Mouse (Mus musculus) cerebellum, adult (tissue): Measurements from ENCODE around the gene Rap1gap2.

Source experiments
- ATAC-seq: cut with Nextera tagmentation; 2 replicates; pipeline ENCODE4 v1.9.2; 2017; ENCODE audit warnings: mild to moderate bottlenecking, moderate library complexity, mixed read lengths; ENCODE audit not compliant: insufficient number of reproducible peaks, low FRiP score, low TSS enrichment

The Rap1gap2 gene

GRCm38 (mm10) chr11:74546933-74547694, 63.6 kb downstream of the Rap1gap2 start:
- peak; percentile 66; the same call in 1 of the 2 replicates for ATAC-seq

- ATAC-seq, result no peak
Observed at GRCm38 (mm10) chr11:74546165-74546564, 64.5 kb downstream of the Rap1gap2 start.

- ATAC-seq, result no peak
Observed at GRCm38 (mm10) chr11:74545560-74545959, 65.2 kb downstream of the Rap1gap2 start.

GRCm38 (mm10) chr11:74537352-74537751, 73.4 kb downstream of the Rap1gap2 start:
- ATAC-seq, result no peak

- no peak for ATAC-seq
Observed at GRCm38 (mm10) chr11:74536140-74536842, 74.4 kb downstream of the Rap1gap2 start.

GRCm38 (mm10) chr11:74534380-74534779, 76.3 kb downstream of the Rap1gap2 start:
- ATAC-seq, result no peak

GRCm38 (mm10) chr11:74533050-74533449, 77.7 kb downstream of the Rap1gap2 start:
- ATAC-seq, result no peak

- no peak for ATAC-seq
Observed at GRCm38 (mm10) chr11:74532401-74532800, 78.3 kb downstream of the Rap1gap2 start.

- ATAC-seq, result no peak
Observed at GRCm38 (mm10) chr11:74531725-74532124, 79.0 kb downstream of the Rap1gap2 start.

GRCm38 (mm10) chr11:74529803-74530202, 80.9 kb downstream of the Rap1gap2 start:
- no peak for ATAC-seq

GRCm38 (mm10) chr11:74527555-74527954, 83.2 kb downstream of the Rap1gap2 start:
- ATAC-seq, result no peak

- no peak for ATAC-seq
Observed at GRCm38 (mm10) chr11:74526180-74527158, 84.2 kb downstream of the Rap1gap2 start.

GRCm38 (mm10) chr11:74525605-74526004, 85.1 kb downstream of the Rap1gap2 start:
- no peak for ATAC-seq

- no peak for ATAC-seq
Observed at GRCm38 (mm10) chr11:74525205-74525604, 85.5 kb downstream of the Rap1gap2 start.

GRCm38 (mm10) chr11:74524050-74524965, 86.4 kb downstream of the Rap1gap2 start:
- ATAC-seq, result no peak

- no peak for ATAC-seq
Observed at GRCm38 (mm10) chr11:74523210-74523951, 87.3 kb downstream of the Rap1gap2 start.

- ATAC-seq, result peak; percentile 36; the same call in 1 of the 2 replicates
Observed at GRCm38 (mm10) chr11:74522487-74523209, 88.1 kb downstream of the Rap1gap2 start.

- ATAC-seq, result no peak
Observed at GRCm38 (mm10) chr11:74521981-74522486, 88.7 kb downstream of the Rap1gap2 start.
